Mouse (Mus musculus) layer of hippocampus, postnatal 10 days (tissue): ENCODE results near the gene Ptpru. TPM values are rescaled to one million over a fixed set of nuclear protein-coding genes. Genes with fewer than 3 reads are reported as not detected.

Experiments used
- DNase-seq, 2 experiments: peaks; one replicate each; pipeline ENCODE4 v3.0.0; 2021; ENCODE audit warnings: low spot score in 2 of 2
- long read RNA-seq: library from polyadenylated mRNA; stranded (forward); transcript quantifications from one replicate; pipeline ENCODE4 v2.0.0, GENCODE M21; 2023
- total RNA-seq, 2 experiments: library from RNA; stranded (reverse); gene quantifications; 2 replicates each; pipeline ENCODE4 v1.2.3; 2021

Gene Ptpru
- total RNA-seq = 10 to 100 TPM; 79.5 to 85.9 TPM
- long read RNA-seq, full-length matches to known transcripts = 2 of 31 reads
- long read RNA-seq, partial matches to known transcripts = 19 of 31 reads
- long read RNA-seq, other reads (novel, unspliced or antisense) = 10 of 31 reads

DNA sequence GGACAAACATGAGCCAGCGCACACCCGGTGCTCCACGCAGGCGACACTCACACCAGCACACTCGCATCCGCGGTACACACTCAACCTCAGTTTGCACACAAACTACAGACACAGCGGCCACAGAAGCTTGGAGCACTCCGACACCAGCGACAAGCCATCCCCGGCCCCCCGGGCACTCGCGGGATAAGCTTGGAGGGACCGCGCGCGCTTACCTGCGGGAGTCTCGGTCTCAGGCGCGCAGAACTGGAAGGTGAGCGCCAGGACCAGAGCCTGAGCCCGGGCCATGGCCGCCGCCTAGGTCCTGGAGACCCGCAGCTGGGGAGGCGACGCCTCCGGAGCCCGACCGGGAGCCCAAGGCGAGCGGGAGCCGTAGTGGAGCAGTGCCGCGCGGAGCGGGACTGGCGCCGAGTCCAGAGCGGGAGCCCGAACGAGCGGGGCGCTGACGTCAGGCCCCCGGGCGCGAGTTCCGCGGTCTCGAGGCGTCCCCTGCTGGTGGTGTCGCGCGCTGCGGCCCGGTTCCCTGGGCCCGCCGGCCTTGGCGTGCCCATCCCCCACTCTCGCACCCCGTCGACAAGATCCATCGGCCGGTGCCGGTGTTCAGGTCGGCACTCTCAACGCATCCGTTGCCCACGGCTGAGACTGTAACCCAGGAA lies at the start of gene Ptpru:
Ptpru (minus strand) TSS at position 417 of the 653 bp plus-strand sequence.
- DNase-seq = peak; percentile 97 to 98

DNA sequence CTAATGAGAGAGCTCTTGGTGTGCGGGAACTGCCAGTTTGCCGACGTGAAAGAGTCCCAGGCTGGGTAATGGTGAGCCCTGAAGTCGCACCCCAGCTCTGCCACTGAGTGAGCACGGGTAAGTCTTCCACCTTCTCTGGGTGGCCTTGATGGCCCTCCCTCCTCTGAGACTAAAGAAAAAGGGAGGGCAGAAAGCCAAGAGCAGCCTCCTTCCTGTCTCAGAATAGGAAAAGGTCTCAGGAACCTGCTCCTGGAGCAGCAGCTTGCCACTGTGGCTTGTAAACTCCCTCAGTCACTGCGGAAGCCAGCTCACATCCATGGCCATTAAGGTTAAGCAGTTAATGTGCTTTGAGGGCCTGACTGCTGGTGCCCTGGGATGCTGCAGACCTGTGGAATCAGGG lies 47.3 kb upstream of the Ptpru start:
- DNase-seq = no peak

DNA sequence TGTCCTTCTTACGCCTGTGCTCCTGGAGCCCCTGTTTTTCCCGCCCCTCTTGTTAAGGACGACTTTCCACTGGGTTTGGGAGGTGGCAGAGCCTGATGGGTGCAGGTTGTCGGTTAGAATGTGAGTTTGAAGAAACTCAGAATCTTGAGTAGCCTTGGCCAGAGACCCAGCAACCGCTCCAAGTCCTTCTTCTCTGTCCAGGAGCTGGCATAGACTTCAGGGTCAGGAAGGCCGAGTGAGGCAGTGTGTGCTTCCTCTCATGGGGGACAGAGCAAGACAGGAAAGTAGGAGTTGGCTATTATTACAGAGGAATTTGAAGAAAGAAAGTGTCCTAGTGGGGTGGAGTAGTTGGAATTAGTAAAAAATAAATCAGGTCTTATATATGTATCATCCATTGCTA lies 45.5 kb upstream of the Ptpru start:
- no peak for DNase-seq

DNA sequence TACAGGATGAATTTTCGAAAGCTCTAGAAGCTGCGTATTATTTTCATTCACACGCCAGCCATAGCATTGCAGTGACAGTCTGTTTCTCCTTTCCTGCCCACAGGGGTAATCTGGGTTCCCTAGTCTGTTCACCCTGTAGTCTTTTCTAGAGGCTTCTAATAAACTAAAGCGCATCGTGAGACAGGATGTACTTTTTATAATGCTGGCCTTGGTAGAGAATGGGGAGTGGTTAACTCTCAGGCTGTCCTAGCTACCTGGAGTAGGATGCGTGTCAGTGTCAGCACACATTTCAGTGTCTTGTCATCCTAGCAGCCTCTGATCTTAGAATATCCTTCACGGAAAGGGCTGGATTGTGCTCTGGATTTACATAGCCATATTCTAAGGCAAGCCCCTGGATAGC lies 43.2 kb upstream of the Ptpru start:
- DNase-seq = no peak

DNA sequence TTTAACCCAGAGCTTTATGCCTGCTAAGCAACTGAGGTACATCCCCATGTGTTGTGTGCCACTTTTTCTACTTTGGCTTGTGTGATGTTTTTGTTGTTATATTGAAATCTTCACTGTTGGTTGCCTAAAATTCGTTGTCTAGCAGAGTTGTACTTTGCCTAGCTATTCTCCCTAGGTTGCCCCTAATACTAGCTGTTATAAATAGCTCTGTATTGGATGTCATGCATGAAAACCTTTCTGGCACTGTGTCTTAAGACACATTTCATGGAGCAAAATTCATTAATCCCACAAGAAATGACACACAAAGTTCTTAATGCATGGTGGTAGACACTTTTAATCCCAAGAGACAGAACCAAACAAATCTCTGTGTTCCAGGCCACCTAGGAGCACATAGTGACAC lies 41.6 kb upstream of the Ptpru start:
- DNase-seq = no peak

DNA sequence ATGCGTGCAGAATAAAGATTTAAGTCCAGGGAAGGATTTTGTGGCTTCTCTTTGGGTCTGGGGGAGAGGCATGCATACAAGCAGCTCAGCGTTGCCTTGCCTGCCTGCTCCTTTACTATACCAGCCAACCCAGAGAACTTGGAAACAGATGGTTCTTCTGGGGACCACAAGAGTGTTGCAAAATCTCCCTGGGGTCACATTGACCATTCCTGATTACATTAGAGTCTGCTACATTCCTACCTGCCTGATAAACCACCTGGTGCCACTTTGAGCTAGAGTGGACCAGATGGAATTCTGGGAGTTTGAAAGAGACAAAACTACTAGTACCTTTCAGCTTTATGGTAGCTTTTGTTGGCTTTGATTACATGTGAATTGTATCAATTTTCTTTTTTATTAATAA lies 38.7 kb upstream of the Ptpru start:
- DNase-seq = no peak

DNA sequence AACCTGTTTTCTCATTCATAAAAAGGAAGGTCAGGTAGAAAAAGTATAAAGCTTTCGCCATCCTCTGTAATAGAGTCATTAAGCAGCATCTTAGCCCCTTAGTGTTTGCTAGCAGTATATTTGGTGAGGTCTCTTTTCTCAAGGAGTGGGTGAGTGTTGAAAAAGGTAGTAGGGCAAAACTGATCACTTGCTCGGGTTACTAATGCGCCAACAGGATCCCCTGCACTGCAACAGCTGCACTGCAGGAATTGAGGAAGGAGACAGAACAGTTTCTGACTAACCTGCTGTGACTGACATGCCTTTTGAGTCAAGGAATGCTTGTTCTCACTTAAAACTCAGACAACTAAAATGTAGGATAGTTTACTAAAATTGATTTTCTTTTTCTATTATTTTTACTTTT lies 37.2 kb upstream of the Ptpru start:
- DNase-seq = no peak

DNA sequence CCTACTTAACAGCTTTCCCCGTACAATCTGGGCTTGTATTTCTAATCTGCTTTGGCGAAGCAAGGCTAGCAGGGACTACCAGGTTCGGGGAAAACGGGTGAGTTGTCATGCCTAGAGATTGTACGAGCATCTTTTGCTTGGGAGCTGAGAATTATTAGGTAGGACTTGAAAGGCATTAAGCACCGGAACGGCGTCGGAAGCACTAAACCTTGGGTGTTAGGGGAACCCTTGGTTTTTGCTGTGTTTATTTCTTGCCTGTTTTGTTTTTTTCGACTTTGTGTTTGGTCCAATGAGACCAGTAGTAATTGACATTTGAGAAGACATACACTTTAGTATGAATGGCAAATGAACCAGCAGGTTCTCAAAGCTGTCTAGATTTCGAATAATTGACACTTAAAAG lies 36.5 kb upstream of the Ptpru start:
- no peak for DNase-seq

DNA sequence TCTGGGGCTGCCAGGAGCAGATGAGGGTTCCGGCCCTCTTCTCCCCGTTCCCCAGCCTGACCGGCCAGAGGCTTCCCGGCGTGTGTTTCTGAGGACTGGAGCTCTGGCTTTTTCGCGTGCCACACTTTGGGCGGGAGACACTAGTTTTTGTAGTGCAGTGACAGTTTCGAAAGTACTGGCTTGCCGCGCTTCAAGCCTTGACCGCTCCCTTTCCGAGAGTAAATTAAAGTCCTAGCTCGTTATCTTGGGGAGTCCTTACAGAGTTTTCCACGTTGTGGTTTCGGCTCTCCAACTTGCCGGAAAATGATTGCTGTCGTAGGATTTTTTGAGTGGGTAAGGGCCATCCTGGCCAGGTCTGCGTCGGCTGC lies 36.1 kb upstream of the Ptpru start:
- DNase-seq = peak; percentile 20 to 21

DNA sequence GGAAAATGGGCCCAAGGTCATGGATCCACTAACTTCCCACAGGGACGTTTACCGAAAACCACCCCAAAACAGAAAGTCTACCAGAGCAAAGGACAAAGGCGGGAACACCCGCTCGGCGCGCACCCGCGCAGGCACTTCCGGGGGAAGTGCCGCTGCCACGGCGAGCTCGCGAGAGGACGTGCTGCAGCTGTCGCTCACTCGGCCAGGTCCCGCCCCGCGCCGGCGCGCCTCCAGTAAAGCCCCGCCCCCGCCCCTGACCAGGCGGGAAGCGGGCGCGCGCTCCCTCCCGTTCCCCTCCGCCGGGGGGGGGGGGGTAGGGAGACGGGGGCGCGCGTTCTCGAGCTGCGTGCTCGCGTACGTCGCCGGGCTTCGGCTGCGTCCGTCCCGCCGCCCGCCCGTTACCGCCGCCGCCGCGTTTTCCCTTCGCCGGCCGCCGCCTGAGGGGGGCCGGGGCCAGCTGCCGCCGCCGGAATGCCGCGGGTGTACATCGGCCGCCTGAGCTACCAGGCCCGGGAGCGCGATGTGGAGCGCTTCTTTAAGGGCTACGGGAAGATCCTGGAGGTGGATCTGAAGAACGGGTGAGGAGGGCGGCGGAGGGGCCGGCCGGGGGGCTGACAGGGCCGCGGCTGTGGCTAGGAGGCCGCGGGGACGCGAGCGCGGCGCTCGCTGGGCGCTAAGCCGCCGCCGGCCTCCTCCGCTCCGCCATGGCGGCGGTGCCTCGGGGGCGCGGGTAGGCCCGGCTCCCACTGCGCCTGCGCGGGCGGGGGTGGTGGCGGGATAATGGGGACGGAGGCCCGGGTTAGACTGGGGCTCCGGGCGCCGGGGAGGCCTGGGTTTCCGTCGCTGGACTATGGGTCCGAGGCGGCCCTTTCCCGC lies 35.4 kb upstream of the Ptpru start, which contains the start of gene Srsf4:
Srsf4 (plus strand) TSS at position 325 of the 876 bp plus-strand sequence.
- peak; percentile 85 to 94 for DNase-seq

DNA sequence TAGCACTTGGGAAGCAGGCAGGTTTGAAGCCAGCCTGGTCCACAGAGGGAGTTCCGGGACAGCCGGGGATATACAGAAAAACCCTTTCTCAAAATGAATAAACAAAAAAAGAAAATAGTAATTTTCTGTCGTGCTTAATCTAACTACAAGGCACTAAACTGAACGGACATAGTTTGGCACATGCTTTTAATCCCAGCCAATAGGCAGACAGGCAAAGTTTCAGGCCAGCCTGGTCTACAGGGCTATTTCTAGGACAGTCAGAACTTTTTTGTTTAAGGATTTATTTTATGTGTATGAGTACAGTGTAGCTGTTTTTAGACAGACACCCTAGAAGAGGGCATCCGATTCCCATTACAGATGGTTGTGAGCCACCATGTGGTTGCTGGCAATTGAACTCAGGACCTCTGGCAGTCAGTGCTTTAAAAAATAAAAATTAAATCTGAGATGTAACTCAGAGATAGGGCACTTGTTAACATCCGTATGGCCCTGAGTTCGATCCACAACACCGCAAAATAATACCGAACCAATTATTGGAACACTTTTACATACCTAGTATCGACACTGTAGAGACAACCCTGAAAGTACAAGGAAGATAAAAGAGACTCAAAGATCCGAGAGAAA lies 34.7 kb upstream of the Ptpru start:
- no peak for DNase-seq

DNA sequence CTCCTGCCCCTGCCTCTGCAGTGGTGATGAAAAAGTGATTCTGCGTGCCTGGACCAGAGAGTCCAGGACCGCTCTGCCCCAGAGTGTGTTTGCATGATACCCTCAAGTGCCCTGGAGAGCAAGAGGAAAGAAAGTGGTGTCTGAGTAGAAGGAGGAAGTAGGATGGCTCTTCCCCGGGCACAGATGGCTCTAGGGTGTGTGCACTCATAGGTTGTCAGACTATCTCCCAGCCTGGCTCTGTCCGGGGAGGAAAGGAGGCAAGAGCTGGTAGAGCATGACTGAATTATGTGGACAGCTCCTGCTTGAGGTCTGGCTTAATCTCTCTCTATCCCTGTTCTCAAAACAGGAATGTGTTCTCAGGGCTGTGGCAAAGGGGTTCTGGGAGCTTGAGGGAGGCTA lies 23.3 kb upstream of the Ptpru start:
- no peak for DNase-seq

DNA sequence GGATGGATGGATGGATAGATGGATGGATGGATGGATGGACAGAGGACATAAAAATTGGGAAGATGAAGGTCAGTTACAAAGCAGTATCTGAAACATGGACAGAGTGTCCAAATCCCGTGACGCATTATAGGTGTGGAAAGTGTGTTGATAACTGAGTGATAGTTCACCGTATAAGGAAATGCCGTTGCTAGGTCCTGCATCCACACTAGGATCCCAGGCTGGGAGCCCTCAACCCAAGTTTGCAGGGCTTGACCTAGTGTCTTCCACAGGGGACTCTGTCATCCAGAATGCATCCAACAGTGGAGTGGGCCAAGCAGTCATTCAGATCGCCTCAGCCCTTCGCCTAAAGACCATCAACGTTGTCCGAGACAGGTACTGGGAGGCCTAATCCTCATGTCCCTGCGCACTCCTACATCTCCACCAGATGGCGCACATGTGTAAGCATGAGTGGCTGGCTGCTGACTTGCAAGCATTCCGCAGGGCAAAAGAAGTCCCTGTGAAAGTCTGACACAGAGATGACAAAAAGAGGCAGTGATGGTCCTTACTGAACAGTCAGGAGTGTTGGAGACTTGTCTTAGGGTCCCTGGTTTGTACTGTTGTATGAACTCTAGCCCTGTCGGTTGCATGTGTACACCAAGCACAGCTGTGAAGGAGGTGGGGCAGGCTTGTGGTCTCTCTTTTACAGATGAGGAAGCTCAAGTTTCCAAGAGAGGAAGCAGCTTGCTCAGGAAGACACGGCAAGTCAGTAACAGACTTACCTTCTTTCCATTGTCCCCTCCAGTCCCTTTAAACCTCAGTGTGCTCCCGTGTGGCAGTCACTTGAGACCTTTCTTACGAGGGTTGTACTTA lies 22.6 kb upstream of the Ptpru start:
- peak; percentile 87 to 89 for DNase-seq

DNA sequence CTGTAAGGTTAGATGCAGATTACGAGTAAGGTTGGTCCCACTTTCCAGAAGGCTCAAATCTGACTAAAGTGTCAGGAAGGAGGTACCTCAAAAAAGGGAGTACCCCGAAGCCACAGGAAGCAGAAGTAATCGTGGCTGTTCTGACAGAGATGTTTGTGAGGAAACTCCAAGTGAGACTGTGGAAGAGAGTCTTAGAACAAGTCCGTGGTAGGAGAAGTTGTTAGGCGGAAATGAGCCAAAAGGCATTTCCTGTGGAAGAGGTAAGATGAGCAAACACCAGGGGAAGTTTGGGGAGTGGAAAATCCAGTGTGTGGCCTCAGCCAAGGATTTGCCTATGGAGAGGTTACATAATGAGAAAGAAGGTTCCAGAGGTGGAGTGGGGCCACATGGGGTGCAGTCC lies 16.9 kb upstream of the Ptpru start:
- DNase-seq = no peak

DNA sequence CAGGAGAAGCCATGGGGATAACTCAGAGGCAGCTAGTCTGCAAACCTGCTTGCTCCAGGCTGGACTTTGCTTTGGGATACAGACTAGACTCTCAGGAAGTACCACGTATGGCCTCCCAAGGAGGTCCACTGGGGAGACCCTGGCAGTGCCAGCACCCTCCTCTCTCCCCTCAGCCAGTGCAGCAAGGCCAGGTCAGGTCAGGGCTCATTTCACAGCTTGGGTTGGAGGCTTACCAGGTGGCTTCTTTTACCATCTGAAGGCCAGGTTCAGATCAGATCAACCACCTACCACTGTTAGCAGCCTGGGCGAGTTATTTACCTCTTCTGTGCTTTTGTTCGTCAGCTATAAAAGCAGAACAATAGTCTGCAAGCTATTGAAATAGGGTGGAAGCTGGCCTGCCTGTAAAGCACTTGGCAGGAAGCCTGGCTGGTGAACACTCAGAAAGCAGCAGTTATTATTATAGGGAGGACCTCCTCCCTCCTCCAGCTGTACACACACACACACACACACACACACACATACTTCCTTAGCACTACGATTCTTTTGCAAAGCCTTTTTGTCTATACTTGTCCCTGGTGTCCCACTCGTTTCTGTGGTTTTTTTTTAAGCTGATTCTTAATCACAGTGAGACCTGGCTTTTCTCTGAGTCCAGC lies 12.0 kb upstream of the Ptpru start:
- no peak for DNase-seq

DNA sequence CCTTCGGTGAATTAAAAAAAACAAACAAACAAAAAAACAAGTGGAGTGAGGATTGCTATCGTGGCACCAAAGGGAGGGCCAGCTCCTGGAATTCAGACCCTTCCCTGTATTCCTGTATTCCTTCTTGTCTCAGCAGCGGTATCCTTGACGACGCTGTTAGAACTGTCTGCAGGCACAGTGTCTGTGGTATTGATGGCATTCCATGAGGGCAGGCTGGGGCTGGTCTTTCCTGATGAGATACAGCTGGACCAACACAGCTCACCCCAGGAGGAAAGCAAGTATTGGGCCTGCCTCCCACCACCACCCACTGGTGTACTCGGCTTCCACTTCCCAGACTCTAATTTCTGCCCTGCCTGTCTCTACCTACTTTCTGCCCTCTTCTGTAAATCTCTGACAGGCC lies 10.0 kb upstream of the Ptpru start:
- DNase-seq = no peak

DNA sequence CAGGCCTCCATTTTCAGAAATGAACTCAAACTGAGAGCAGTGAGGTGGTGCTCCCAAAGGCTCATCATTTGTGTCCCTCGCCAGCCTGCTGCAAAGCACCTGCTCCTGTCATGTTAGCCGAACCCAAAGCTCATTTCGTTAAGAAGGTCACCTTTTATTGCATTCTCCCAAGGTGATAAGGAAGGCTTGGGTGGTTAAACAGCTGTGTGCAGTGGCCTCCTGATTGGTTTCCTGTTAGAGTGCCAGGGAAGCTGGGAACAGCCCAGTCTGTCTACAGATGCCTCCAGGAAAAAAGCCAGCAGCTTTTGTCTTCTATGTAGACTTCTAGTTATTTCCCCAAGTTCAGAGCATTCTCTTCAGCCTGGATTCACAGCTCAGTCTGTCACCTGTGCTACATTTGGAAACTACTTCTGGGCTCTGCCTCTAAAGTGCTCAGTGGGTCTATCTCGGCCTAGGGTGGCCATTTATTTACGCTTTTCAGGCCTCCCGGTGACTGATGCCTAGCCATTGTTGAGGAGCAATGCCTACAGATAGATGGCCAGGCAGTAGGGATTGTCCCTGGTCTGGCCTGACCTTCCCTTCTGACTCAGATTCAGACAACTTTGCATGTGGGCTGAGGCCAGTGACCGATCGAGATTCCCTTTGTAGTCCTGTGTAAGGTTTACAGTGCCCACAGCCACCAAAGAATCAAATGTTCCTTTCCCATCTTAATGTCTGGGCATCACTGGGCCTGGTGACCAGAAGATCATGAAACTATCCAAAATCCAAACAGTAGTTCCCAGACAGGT lies 8.1 kb upstream of the Ptpru start:
- no peak for DNase-seq

DNA sequence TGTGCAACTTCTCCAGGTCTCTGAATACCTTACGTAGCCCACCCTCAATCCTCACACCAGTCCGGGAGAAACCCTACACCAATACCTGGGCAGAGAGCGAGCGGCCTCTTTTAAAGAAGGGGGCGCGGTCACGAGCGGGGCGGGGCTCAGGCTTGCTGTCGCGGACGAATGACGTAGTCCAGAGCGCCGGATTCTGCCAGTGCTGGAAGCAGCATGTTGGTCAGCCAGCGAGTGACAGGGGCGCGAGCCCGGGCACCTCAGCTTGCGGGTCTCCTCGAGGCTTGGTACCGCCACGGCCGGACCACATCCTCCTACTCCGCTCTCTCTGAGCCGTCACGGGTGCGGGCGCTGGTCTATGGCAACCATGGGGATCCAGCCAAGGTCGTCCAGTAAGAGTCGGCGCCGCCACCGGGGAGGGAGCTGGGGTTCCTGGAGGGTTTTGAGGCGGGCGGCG lies 5.2 kb upstream of the Ptpru start, which contains the start of gene Mecr:
Mecr (plus strand) TSS at position 181 of the 454 bp plus-strand sequence.
- DNase-seq = peak; percentile 96

DNA sequence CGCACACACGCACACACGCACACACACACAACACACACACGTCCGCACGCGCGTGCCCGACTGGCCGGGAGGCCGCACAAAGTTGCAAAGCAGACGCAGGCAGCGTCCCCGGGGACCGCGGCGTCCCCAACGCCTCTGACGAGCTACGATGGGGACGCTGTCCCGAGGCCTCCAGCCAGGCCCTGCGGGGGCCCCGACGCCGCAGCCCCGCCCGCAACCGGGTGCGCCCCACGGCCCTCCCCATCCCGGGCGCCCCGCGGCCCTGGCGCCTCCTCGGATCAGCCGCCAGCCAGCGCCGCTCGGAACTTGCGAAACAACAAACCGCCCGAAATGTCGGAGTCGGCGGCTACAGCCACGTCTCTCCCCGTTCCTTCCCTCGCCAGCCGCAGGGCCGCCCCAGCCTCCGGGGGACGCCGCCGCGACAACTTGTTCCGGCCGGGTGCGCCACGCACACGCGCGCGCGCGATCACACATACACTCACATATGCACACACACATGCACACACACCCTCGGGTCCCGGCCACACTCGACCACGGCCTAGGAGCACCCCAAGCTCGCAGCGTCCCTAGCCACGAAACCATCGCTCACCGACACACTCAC lies 1.1 kb downstream of the Ptpru start:
- DNase-seq = peak; percentile 34 to 55
